In the genomic region with DNA sequence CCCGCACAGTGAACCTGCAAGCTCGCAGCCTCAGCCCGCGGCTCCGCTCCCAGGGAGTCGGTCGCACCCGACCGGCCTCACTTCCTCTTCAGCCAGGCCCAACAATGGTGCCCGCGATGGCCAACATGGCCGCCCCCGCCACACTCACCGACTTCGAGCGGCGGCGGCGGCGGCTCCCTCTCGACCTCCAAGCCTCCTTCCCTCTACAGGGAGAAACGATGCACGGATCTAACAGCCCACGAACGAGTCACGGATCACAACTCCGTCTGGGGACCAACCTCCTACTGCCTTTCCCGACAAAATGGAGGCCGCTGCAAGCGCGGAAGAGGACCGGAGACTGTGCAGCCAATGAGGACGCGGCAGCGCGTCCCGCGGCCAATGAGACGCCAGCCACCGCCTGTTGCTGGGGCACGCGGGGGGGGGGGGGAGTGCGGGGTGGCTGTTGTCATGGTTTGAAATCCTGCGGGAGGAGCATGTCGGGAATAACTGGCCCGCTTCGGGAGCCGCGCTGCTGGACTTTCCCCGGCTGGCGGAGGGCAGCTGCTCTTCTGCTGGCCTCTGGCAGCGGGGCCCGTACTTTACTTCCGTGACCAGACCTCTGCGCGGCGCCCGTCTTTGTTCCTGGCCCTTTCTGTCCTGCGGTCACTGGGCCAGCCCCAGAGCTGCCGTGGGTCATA, we compare ENCODE assay signal across 8 mouse cellular contexts. TPM values are rescaled to one million over a fixed set of nuclear protein-coding genes. Genes with fewer than 3 reads are reported as not detected.
DNase-seq lines count a peak whose midpoint lies in the region; ATAC-seq and TF ChIP-seq lines count a peak whose summit lies in the region.

Gene Pnrc2, minus strand, starts transcription at position 325 of the 677 bp plus-strand sequence.

- H3K27me3 ChIP-seq in CH12.LX (replicated peaks), result no peaks in the 10 kb centered on the region
- H3K27me3 ChIP-seq in forebrain, embryonic 11.5 days (ENCODE audit: control insufficient read depth, insufficient read depth, low read length), result no peaks in the 10 kb centered on the region
- H3K27me3 ChIP-seq in heart, embryonic 16.5 days (ENCODE audit: control insufficient read depth, insufficient read depth, low read length), result no peaks in the 10 kb centered on the region
- no peaks in the 10 kb centered on the region for H3K27me3 ChIP-seq in liver, embryonic 16.5 days (ENCODE audit: control insufficient read depth, insufficient read depth, low read depth, low read length)
- H3K27me3 ChIP-seq in neural tube, embryonic 13.5 days, result no peaks in the 10 kb centered on the region
- H3K27me3 ChIP-seq in testis, adult 2 months (ENCODE audit: control insufficient read depth, insufficient read depth, low read length), result no peaks in the 10 kb centered on the region

- TF ChIP-seq POLR2A in CH12.LX (IDR thresholded peaks at IDR 0.05; ENCODE audit: low read depth, low read length), result peak; percentile 76
- peak; percentile 88 for TF ChIP-seq POLR2A in testis, adult 2 months (IDR thresholded peaks at IDR 0.05; ENCODE audit: control insufficient read depth, low read depth, low read length)

- H3K4me1 ChIP-seq in CH12.LX (ENCODE audit: control insufficient read depth in 1 of 2, insufficient read depth in 2 of 2), result peaks cover 12 to 67% of the 10 kb centered on the region in 2 experiments
- peaks cover 31% of the 10 kb centered on the region for H3K4me1 ChIP-seq in forebrain, embryonic 11.5 days (replicated peaks; ENCODE audit: control insufficient read depth, insufficient read depth, low read length)
- peaks cover 46% of the 10 kb centered on the region for H3K4me1 ChIP-seq in heart, embryonic 16.5 days (ENCODE audit: control insufficient read depth, insufficient read depth, low read length)
- H3K4me1 ChIP-seq in liver, embryonic 16.5 days (ENCODE audit: control insufficient read depth, low read depth, low read length), result peaks cover 49% of the 10 kb centered on the region
- peaks cover 57% of the 10 kb centered on the region for H3K4me1 ChIP-seq in neural tube, embryonic 13.5 days (replicated peaks)
- H3K4me1 ChIP-seq in testis, adult 2 months (ENCODE audit: control insufficient read depth, insufficient read depth, low read length), result peaks cover 19% of the 10 kb centered on the region

- in situ Hi-C loops in CH12.LX (cut with MboI; ENCODE audit: low pct_ligation_motif_present, low pct_unique_long_range_greater_than_20kb, low sequenced_read_pairs), result no loop called here

- peak within 1 kb of the TSS; percentile 79 for H3K9ac ChIP-seq in CH12.LX (ENCODE audit: insufficient read depth, low read depth)
- peak within 1 kb of the TSS; percentile 95 for H3K9ac ChIP-seq in forebrain, embryonic 11.5 days (ENCODE audit: low read length)
- peak within 1 kb of the TSS; percentile 96 for H3K9ac ChIP-seq in heart, embryonic 16.5 days (ENCODE audit: low read length)
- H3K9ac ChIP-seq in liver, embryonic 16.5 days (ENCODE audit: low read depth, low read length), result peak within 1 kb of the TSS; percentile 91
- H3K9ac ChIP-seq in neural tube, embryonic 13.5 days, result peak within 1 kb of the TSS; percentile 92

- under 1% methylated on average over 52 of the region's 60 CpGs for WGBS in forebrain, embryonic 11.5 days
- WGBS in heart, embryonic 16.5 days, result under 1% methylated on average over 55 of the region's 60 CpGs
- WGBS in liver, embryonic 16.5 days (ENCODE audit: insufficient replicate concordance), result under 1% methylated on average over 57 of the region's 60 CpGs
- WGBS in neural tube, embryonic 13.5 days, result under 1% methylated on average over 47 of the region's 60 CpGs

- peak within 1 kb of the TSS; percentile 92 for H3K27ac ChIP-seq in CH12.LX (ENCODE audit: insufficient read depth, low read depth)
- peak within 1 kb of the TSS; percentile 99 for H3K27ac ChIP-seq in forebrain, embryonic 11.5 days (ENCODE audit: low read depth, low read length)
- H3K27ac ChIP-seq in heart, embryonic 16.5 days (ENCODE audit: low read length), result peak within 1 kb of the TSS; percentile 100
- peak within 1 kb of the TSS; percentile 97 for H3K27ac ChIP-seq in liver, embryonic 16.5 days (ENCODE audit: low read length)
- H3K27ac ChIP-seq in neural tube, embryonic 13.5 days (replicated peaks), result peak within 1 kb of the TSS; percentile 97
- peak within 1 kb of the TSS; percentile 99 for H3K27ac ChIP-seq in testis, adult 2 months (ENCODE audit: control insufficient read depth, insufficient read depth, low read depth, low read length)

- no peaks in the 10 kb centered on the region for H3K9me3 ChIP-seq in CH12.LX (replicated peaks; ENCODE audit: low read length)
- no peaks in the 10 kb centered on the region for H3K9me3 ChIP-seq in forebrain, embryonic 11.5 days (ENCODE audit: control insufficient read depth, low read length)
- no peaks in the 10 kb centered on the region for H3K9me3 ChIP-seq in heart, embryonic 16.5 days (replicated peaks; ENCODE audit: control insufficient read depth, low read length)
- H3K9me3 ChIP-seq in liver, embryonic 16.5 days (replicated peaks; ENCODE audit: control insufficient read depth, low read length), result no peaks in the 10 kb centered on the region
- H3K9me3 ChIP-seq in neural tube, embryonic 13.5 days, result no peaks in the 10 kb centered on the region

- TF ChIP-seq EP300 in CH12.LX (IDR thresholded peaks at IDR 0.05; ENCODE audit: low read length), result no peak

- peaks cover 29% of the 10 kb centered on the region for H3K79me2 ChIP-seq in CH12.LX (replicated peaks; ENCODE audit: control insufficient read depth, extremely low read depth, insufficient read depth, poor library complexity, severe bottlenecking)

- no peak for TF ChIP-seq RAD21 in CH12.LX (IDR thresholded peaks at IDR 0.05; ENCODE audit: low read depth, low read length)

- DNase-seq in CH12.LX (ENCODE audit: extremely low read depth), result peak; percentile 88
- DNase-seq in c-Kit-positive CD71-negative TER-119-negative erythroid progenitor cells, embryonic 14.5 days (ENCODE audit: low read depth), result peak; percentile 81
- DNase-seq in forebrain, embryonic 11.5 days (ENCODE audit: low spot score), result peak; percentile 99
- DNase-seq in kidney, postnatal 4 days, result peak; percentile 89 to 96

- H3K36me3 ChIP-seq in CH12.LX (replicated peaks in 1 of 2; ENCODE audit: control insufficient read depth in 1 of 2, insufficient read depth in 1 of 2, low read length in 1 of 2), result peaks cover 10 to 25% of the 10 kb centered on the region in 2 experiments
- no peaks in the 10 kb centered on the region; the same call in 1 of the 2 replicates for H3K36me3 ChIP-seq in forebrain, embryonic 11.5 days (ENCODE audit: control insufficient read depth, insufficient read depth, low read length)
- peaks cover 14% of the 10 kb centered on the region for H3K36me3 ChIP-seq in heart, embryonic 16.5 days (ENCODE audit: control insufficient read depth, insufficient read depth)
- peaks cover 30% of the 10 kb centered on the region for H3K36me3 ChIP-seq in liver, embryonic 16.5 days (ENCODE audit: control insufficient read depth, insufficient read depth)
- peaks cover 15% of the 10 kb centered on the region; the same call in 1 of the 2 replicates for H3K36me3 ChIP-seq in neural tube, embryonic 13.5 days
- H3K36me3 ChIP-seq in testis, adult 2 months (ENCODE audit: control insufficient read depth, insufficient read depth, low read length), result peaks cover 3% of the 10 kb centered on the region

- peak within 1 kb of the TSS; percentile 65 to 77 (median 76) for H3K4me3 ChIP-seq in CH12.LX (replicated peaks in 1 of 3; ENCODE audit: low read depth in 2 of 3, low read length in 2 of 3, poor library complexity in 1 of 3)
- H3K4me3 ChIP-seq in forebrain, embryonic 11.5 days (ENCODE audit: low read depth, low read length), result peak within 1 kb of the TSS; percentile 67
- peak within 1 kb of the TSS; percentile 79 for H3K4me3 ChIP-seq in heart, embryonic 16.5 days (ENCODE audit: low read length)
- peak within 1 kb of the TSS; percentile 86 for H3K4me3 ChIP-seq in liver, embryonic 16.5 days (ENCODE audit: low read depth, low read length)
- peak within 1 kb of the TSS; percentile 58 for H3K4me3 ChIP-seq in neural tube, embryonic 13.5 days
- H3K4me3 ChIP-seq in testis, adult 2 months (ENCODE audit: control insufficient read depth, low read depth, low read length), result peak within 1 kb of the TSS; percentile 96

- no peak for TF ChIP-seq CTCF in CH12.LX (conservative IDR thresholded peaks at IDR 0.05 in 1 of 2, IDR thresholded peaks at IDR 0.05 in 1 of 2; ENCODE audit: low read depth in 2 of 2, low read length in 2 of 2)
- no peak for TF ChIP-seq CTCF in testis, adult 2 months (IDR thresholded peaks at IDR 0.05; ENCODE audit: control insufficient read depth, insufficient read depth, insufficient replicate concordance, low read depth, low read length)

- peak; percentile 93 for ATAC-seq in forebrain, embryonic 11.5 days (replicated peaks; ENCODE audit: low FRiP score)
- ATAC-seq in heart, embryonic 16.5 days (replicated peaks; ENCODE audit: extremely low read depth, insufficient read depth, low FRiP score), result peak; percentile 92
- ATAC-seq in liver, embryonic 16.5 days (ENCODE audit: low read depth), result peak; percentile 95
- ATAC-seq in neural tube, embryonic 13.5 days (ENCODE audit: low read depth), result peak; percentile 95

- H3K4me2 ChIP-seq in CH12.LX (ENCODE audit: insufficient read depth, low read depth, poor library complexity, severe bottlenecking), result peak within 1 kb of the TSS; percentile 81
- H3K4me2 ChIP-seq in forebrain, embryonic 11.5 days (ENCODE audit: low read depth, low read length, severe bottlenecking), result peak within 1 kb of the TSS; percentile 68
- peak within 1 kb of the TSS; percentile 83 for H3K4me2 ChIP-seq in heart, embryonic 16.5 days (ENCODE audit: low read depth, low read length)
- peak within 1 kb of the TSS; percentile 85 for H3K4me2 ChIP-seq in liver, embryonic 16.5 days (ENCODE audit: low read depth, low read length)
- H3K4me2 ChIP-seq in neural tube, embryonic 13.5 days, result peak within 1 kb of the TSS; percentile 87

- dilution Hi-C loops in CH12.LX (cut with MboI; ENCODE audit: extremely low pct_ligation_motif_present, extremely low pct_unique_long_range_greater_than_20kb, low sequenced_read_pairs), result no loop called here

TF ChIP-seq in CH12.LX, 34 proteins besides CTCF, POLR2A, EP300 and RAD21 (continues in another document):
- TF ChIP-seq BHLHE40 (IDR thresholded peaks at IDR 0.05; ENCODE audit: low read depth, low read length), result peak; percentile 44; the same call in 1 of the 2 replicates
- peak; percentile 58 for TF ChIP-seq UBTF (IDR thresholded peaks at IDR 0.05; ENCODE audit: low read depth, low read length)
- TF ChIP-seq HCFC1 (IDR thresholded peaks at IDR 0.05; ENCODE audit: low read depth, low read length), result peak; percentile 62
- TF ChIP-seq NELFE (IDR thresholded peaks at IDR 0.05; ENCODE audit: low read depth, low read length), result peak; percentile 72; the same call in 1 of the 2 replicates

RNA-seq across cellular contexts. Expression of gene Pnrc2, which starts in this region (rescaled TPM):
- 22.2 and 30.5 TPM in 2 replicates for total RNA-seq in CH12.LX (2012; rRNA removed)
- 46.9 and 55.0 TPM in 2 replicates for total RNA-seq in CH12.LX (2014; rRNA removed)
- polyA plus RNA-seq in CH12.LX (2012; ENCODE audit: insufficient read length, low read depth), result 32.8 and 34.4 TPM in 2 replicates
- 220 and 234 TPM in 2 replicates for polyA plus RNA-seq in forebrain, embryonic 11.5 days (2014; fragmentation: Nextera tagmentation; extraction: Ambion mirVana)
- polyA plus RNA-seq in heart, embryonic 16.5 days (2015; fragmentation: Nextera tagmentation; extraction: Ambion mirVana), result 133 and 149 TPM in 2 replicates
- polyA plus RNA-seq in liver, embryonic 16.5 days (2015; fragmentation: Nextera tagmentation; extraction: Ambion mirVana), result 74.9 and 81.1 TPM in 2 replicates
- polyA plus RNA-seq in neural tube, embryonic 13.5 days (2015; fragmentation: Nextera tagmentation; extraction: Ambion mirVana), result 109 and 122 TPM in 2 replicates
- 6.4 and 7.4 TPM in 2 replicates for polyA plus RNA-seq in testis, adult 2 months (2012; rRNA removed)

Comparison
In these comparisons a context has a peak if more than half of its experiments do, and no peak if none do; other contexts are left out.
1. Peak in every context shown above with its lines: DNase-seq, ATAC-seq, H3K4me3 ChIP-seq and H3K27ac ChIP-seq.